In genomic region chr5:140582995-140583731, GRCm38 (mm10) we compare ENCODE assay signal across 11 mouse cellular contexts. TPM values are rescaled to one million over a fixed set of nuclear protein-coding genes. Genes with fewer than 3 reads are reported as not detected.
DNase-seq lines count a peak whose midpoint lies in the region; ATAC-seq and TF ChIP-seq lines count a peak whose summit lies in the region.
"Had no signal": no experiment of that assay in that cellular context is flagged by ENCODE, and none has a peak within 500 bp of the region (broad histone marks: within the 10 kb centered on the region; RNA-seq: fewer than 3 reads in every experiment).

No protein-coding gene starts in this region.

- H3K27me3 ChIP-seq in heart, embryonic 11.5 days (ENCODE audit: control insufficient read depth, insufficient read depth, low read length), result peaks cover 2% of the 10 kb centered on the region; the same call in 1 of the 2 replicates
- no peaks in the 10 kb centered on the region for H3K27me3 ChIP-seq in forebrain, embryonic 13.5 days
- H3K27me3 ChIP-seq in limb, embryonic 11.5 days (ENCODE audit: control insufficient read depth, insufficient read depth, low read length), result no peaks in the 10 kb centered on the region
- H3K27me3 ChIP-seq in neural tube, embryonic 14.5 days (ENCODE audit: control insufficient read depth, insufficient read depth, low read length), result no peaks in the 10 kb centered on the region
- no peaks in the 10 kb centered on the region for H3K27me3 ChIP-seq in stomach, postnatal 0 days (ENCODE audit: control insufficient read depth, insufficient read depth, low read length)

- 0 out of 2 replicates have a peak, but pooled peaks have one; percentile 37 for ATAC-seq in heart, embryonic 11.5 days (replicated peaks; ENCODE audit: insufficient number of reproducible peaks, low FRiP score, low TSS enrichment)
- ATAC-seq in forebrain, embryonic 13.5 days, result peak; percentile 42; the same call in 1 of the 2 replicates
- ATAC-seq in limb, embryonic 11.5 days (ENCODE audit: insufficient number of reproducible peaks, low FRiP score, low TSS enrichment, low read depth), result no peak; the same call in 1 of the 2 replicates
- 0 out of 2 replicates have a peak, but pooled peaks have one; percentile 9 for ATAC-seq in neural tube, embryonic 14.5 days (ENCODE audit: low read depth)
- ATAC-seq in stomach, postnatal 0 days (ENCODE audit: low FRiP score, low TSS enrichment), result no peak
- ATAC-seq: activated CD4-positive, CD25-positive, alpha-beta regulatory T cell, adult 4 months had no signal

- H3K4me3 ChIP-seq in heart, embryonic 11.5 days (ENCODE audit: low read depth, low read length), result no peak overlapping the region
- H3K4me3 ChIP-seq in forebrain, embryonic 13.5 days, result no peak overlapping the region
- H3K4me3 ChIP-seq in limb, embryonic 11.5 days (ENCODE audit: low read depth, low read length), result no peak overlapping the region
- H3K4me3 ChIP-seq in neural tube, embryonic 14.5 days (ENCODE audit: low read depth, low read length), result no peak overlapping the region
- no peak overlapping the region for H3K4me3 ChIP-seq in stomach, postnatal 0 days (ENCODE audit: low read depth, low read length)

- no peaks in the 10 kb centered on the region for H3K36me3 ChIP-seq in heart, embryonic 11.5 days (ENCODE audit: control insufficient read depth, insufficient read depth, low read length)
- H3K36me3 ChIP-seq in forebrain, embryonic 13.5 days (ENCODE audit: poor library complexity, severe bottlenecking), result no peaks in the 10 kb centered on the region
- no peaks in the 10 kb centered on the region for H3K36me3 ChIP-seq in limb, embryonic 11.5 days (ENCODE audit: control insufficient read depth, insufficient read depth, low read length)
- H3K36me3 ChIP-seq in neural tube, embryonic 14.5 days (ENCODE audit: control insufficient read depth, insufficient read depth, low read length), result no peaks in the 10 kb centered on the region
- no peaks in the 10 kb centered on the region for H3K36me3 ChIP-seq in stomach, postnatal 0 days (ENCODE audit: control insufficient read depth, insufficient read depth, low read length)

- H3K9ac ChIP-seq in heart, embryonic 11.5 days (ENCODE audit: low read depth, low read length), result no peak overlapping the region
- 0 out of 2 replicates have a peak overlapping the region, but pooled peaks have one; percentile 27 for H3K9ac ChIP-seq in forebrain, embryonic 13.5 days
- no peak overlapping the region; the same call in 1 of the 2 replicates for H3K9ac ChIP-seq in limb, embryonic 11.5 days (ENCODE audit: low read length)
- no peak overlapping the region for H3K9ac ChIP-seq in neural tube, embryonic 14.5 days (replicated peaks; ENCODE audit: low read depth, low read length)
- H3K9ac ChIP-seq in stomach, postnatal 0 days (ENCODE audit: low read length), result no peak overlapping the region

- H3K4me1 ChIP-seq in heart, embryonic 11.5 days (ENCODE audit: control insufficient read depth, insufficient read depth, low read length), result peaks cover 3% of the 10 kb centered on the region; the same call in 1 of the 2 replicates
- peaks cover 64% of the 10 kb centered on the region for H3K4me1 ChIP-seq in forebrain, embryonic 13.5 days
- H3K4me1 ChIP-seq in limb, embryonic 11.5 days (ENCODE audit: control insufficient read depth, insufficient read depth, low read length), result peaks cover 42% of the 10 kb centered on the region
- H3K4me1 ChIP-seq in neural tube, embryonic 14.5 days (ENCODE audit: control insufficient read depth, insufficient read depth, low read length), result peaks cover 21% of the 10 kb centered on the region; the same call in 1 of the 2 replicates
- no peaks in the 10 kb centered on the region for H3K4me1 ChIP-seq in stomach, postnatal 0 days (replicated peaks; ENCODE audit: control insufficient read depth, insufficient read depth)

- no peak for TF ChIP-seq CTCF in stomach, postnatal 0 days (IDR thresholded peaks at IDR 0.05; ENCODE audit: low read depth)

- DNase-seq in heart, adult 9 months (ENCODE audit: low spot score in 2 of 2), result no peak
- DNase-seq in limb, embryonic 11.5 days (ENCODE audit: low spot score), result peak; percentile 36
- no peak for DNase-seq in right cerebral cortex, adult 18-20 months
- DNase-seq in stomach, postnatal 0 days (ENCODE audit: low spot score), result no peak
- no peak for DNase-seq in T-cell, adult 2 months (ENCODE audit: low spot score)
- DNase-seq: cerebellum, adult 9-11 months had no signal

- no peaks in the 10 kb centered on the region for H3K9me3 ChIP-seq in heart, embryonic 11.5 days (replicated peaks; ENCODE audit: control insufficient read depth, low read length)
- no peaks in the 10 kb centered on the region for H3K9me3 ChIP-seq in forebrain, embryonic 13.5 days (replicated peaks)
- H3K9me3 ChIP-seq in limb, embryonic 11.5 days (ENCODE audit: control insufficient read depth, low read length), result no peaks in the 10 kb centered on the region
- no peaks in the 10 kb centered on the region for H3K9me3 ChIP-seq in neural tube, embryonic 14.5 days (ENCODE audit: control insufficient read depth, low read length)
- no peaks in the 10 kb centered on the region for H3K9me3 ChIP-seq in stomach, postnatal 0 days (ENCODE audit: control insufficient read depth, low read length)

- TF ChIP-seq EP300 in stomach, postnatal 0 days (optimal IDR thresholded peaks at IDR 0.05), result no peak

- H3K4me2 ChIP-seq in heart, embryonic 11.5 days, result no peak overlapping the region
- peak overlapping the region; percentile 19; the same call in 1 of the 2 replicates for H3K4me2 ChIP-seq in forebrain, embryonic 13.5 days
- 0 out of 2 replicates have a peak overlapping the region, but pooled peaks have one; percentile 5 for H3K4me2 ChIP-seq in limb, embryonic 11.5 days (ENCODE audit: low read depth, severe bottlenecking)
- H3K4me2 ChIP-seq in neural tube, embryonic 14.5 days (ENCODE audit: low read depth, low read length), result no peak overlapping the region
- H3K4me2 ChIP-seq in stomach, postnatal 0 days (replicated peaks; ENCODE audit: low read depth), result no peak overlapping the region

- H3K27ac ChIP-seq in heart, embryonic 11.5 days (ENCODE audit: low read depth, low read length), result no peak overlapping the region
- H3K27ac ChIP-seq in forebrain, embryonic 13.5 days, result peak overlapping the region; percentile 85
- peak overlapping the region; percentile 73 for H3K27ac ChIP-seq in limb, embryonic 11.5 days (replicated peaks; ENCODE audit: low read depth, low read length)
- no peak overlapping the region for H3K27ac ChIP-seq in neural tube, embryonic 14.5 days (ENCODE audit: low read depth, low read length)
- no peak overlapping the region for H3K27ac ChIP-seq in stomach, postnatal 0 days (replicated peaks)

- WGBS in heart, embryonic 11.5 days (ENCODE audit: insufficient replicate concordance), result 34% methylated on average over 8 of the region's 8 CpGs
- WGBS in forebrain, embryonic 13.5 days, result 11% methylated on average over 8 of the region's 8 CpGs
- 29% methylated on average over 8 of the region's 8 CpGs for WGBS in limb, embryonic 11.5 days
- WGBS in neural tube, embryonic 14.5 days, result 21% methylated on average over 7 of the region's 8 CpGs
- WGBS in stomach, postnatal 0 days, result 49% methylated on average over 8 of the region's 8 CpGs

RNA-seq across cellular contexts. Expression of gene Grifin, which starts 18.3 kb away (rescaled TPM):
- polyA plus RNA-seq in heart, embryonic 11.5 days (2014; fragmentation: Nextera tagmentation; extraction: Ambion mirVana), result 0.74 TPM in 1 of 2 replicates, not detected in the other
- polyA plus RNA-seq in forebrain, embryonic 13.5 days (2015; fragmentation: Nextera tagmentation; extraction: Ambion mirVana), result 0.49 TPM in 1 of 2 replicates, not detected in the other
- polyA plus RNA-seq in limb, embryonic 11.5 days (2014; fragmentation: Nextera tagmentation; extraction: Ambion mirVana), result not detected in 2 replicates
- not detected in 2 replicates for polyA plus RNA-seq in neural tube, embryonic 14.5 days (2014; fragmentation: Nextera tagmentation; extraction: Ambion mirVana)
- 0.17 TPM in 2 replicates for polyA plus RNA-seq in stomach, postnatal 0 days (2015; fragmentation: Nextera tagmentation; extraction: Ambion mirVana)
- polyA plus RNA-seq: intestine, embryonic 14.5 days had no signal

RNA-seq across cellular contexts. Expression of gene Lfng, which starts 24.0 kb away (rescaled TPM):
- polyA plus RNA-seq in heart, embryonic 11.5 days (2014; fragmentation: Nextera tagmentation; extraction: Ambion mirVana), result 2.8 and 3.3 TPM in 2 replicates
- polyA plus RNA-seq in forebrain, embryonic 13.5 days (2015; fragmentation: Nextera tagmentation; extraction: Ambion mirVana), result 28.8 and 31.8 TPM in 2 replicates
- 9.0 and 10.8 TPM in 2 replicates for polyA plus RNA-seq in limb, embryonic 11.5 days (2014; fragmentation: Nextera tagmentation; extraction: Ambion mirVana)
- 17.7 and 18.2 TPM in 2 replicates for polyA plus RNA-seq in neural tube, embryonic 14.5 days (2014; fragmentation: Nextera tagmentation; extraction: Ambion mirVana)
- 11.1 and 11.4 TPM in 2 replicates for polyA plus RNA-seq in stomach, postnatal 0 days (2015; fragmentation: Nextera tagmentation; extraction: Ambion mirVana)

Comparison
In these comparisons a context has a peak if more than half of its experiments do, and no peak if none do; other contexts are left out.
1. ATAC-seq: peak in heart, embryonic 11.5 days (single experiment), forebrain, embryonic 13.5 days (single experiment) and neural tube, embryonic 14.5 days (single experiment); none in limb, embryonic 11.5 days (single experiment) and stomach, postnatal 0 days (single experiment).
2. H3K27ac ChIP-seq: peak in forebrain, embryonic 13.5 days (single experiment) and limb, embryonic 11.5 days (single experiment); none in heart, embryonic 11.5 days (single experiment), neural tube, embryonic 14.5 days (single experiment) and stomach, postnatal 0 days (single experiment).
3. H3K4me2 ChIP-seq: peak in forebrain, embryonic 13.5 days (single experiment) and limb, embryonic 11.5 days (single experiment); none in heart, embryonic 11.5 days (single experiment), neural tube, embryonic 14.5 days (single experiment) and stomach, postnatal 0 days (single experiment).